Mouse (Mus musculus): ENCODE measurements around the gene Fnbp1. TPM values are rescaled to one million over a fixed set of nuclear protein-coding genes. Genes with fewer than 3 reads are reported as not detected.
"Not testable (repeated sequence)": the region's sequence is repeated elsewhere in the genome, so short reads cannot be mapped to it uniquely, and the experiment has no call there.

Fnbp1 gene
- polyA plus RNA-seq, 1 experiment from 2014 or later = 31.1 TPM

DNA sequence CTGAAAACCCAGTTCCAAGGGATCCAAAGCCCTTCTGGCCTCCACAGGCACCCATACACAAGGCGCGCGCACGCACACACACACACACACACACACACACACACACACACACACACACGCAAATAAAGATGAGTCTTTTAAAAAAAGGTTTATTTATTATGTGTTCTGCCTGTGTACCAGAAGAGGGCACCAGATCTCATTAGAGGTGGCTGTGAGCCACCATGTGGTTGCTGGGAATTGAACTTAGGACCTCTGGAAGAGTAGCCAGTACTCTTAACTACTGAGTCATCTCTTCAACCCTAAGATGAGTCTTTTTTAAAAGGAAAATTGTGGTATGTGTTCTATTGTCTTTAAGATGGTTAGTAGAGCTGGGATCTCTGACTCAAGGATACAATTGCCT lies 30.7 kb upstream of the Fnbp1 start:
- no peak overlapping the region for H3K4me2 ChIP-seq (ENCODE audit: low read length)
- WGBS = 96% methylated on average over 5 of the region's 5 CpGs
- H3K4me1 ChIP-seq (replicated peaks; ENCODE audit: control insufficient read depth, insufficient read depth, low read length) = no peaks in the 10 kb centered on the region
- no peak for ATAC-seq (replicated peaks; ENCODE audit: low FRiP score, low TSS enrichment, low read depth)
- H3K4me3 ChIP-seq (ENCODE audit: low read depth, low read length) = no peak overlapping the region
- DNase-seq (ENCODE audit: low spot score) = no peak
- no peaks in the 10 kb centered on the region for H3K9me3 ChIP-seq (ENCODE audit: control insufficient read depth, low read length)
- no peak overlapping the region for H3K9ac ChIP-seq (ENCODE audit: low read length)
- peaks cover 96% of the 10 kb centered on the region for H3K36me3 ChIP-seq (ENCODE audit: control insufficient read depth, insufficient read depth, low read length)
- 0 out of 2 replicates have a peak overlapping the region, but pooled peaks have one; percentile 22 for H3K27ac ChIP-seq (ENCODE audit: low read depth)
- H3K27me3 ChIP-seq (replicated peaks; ENCODE audit: control insufficient read depth, insufficient read depth, low read length) = no peaks in the 10 kb centered on the region

DNA sequence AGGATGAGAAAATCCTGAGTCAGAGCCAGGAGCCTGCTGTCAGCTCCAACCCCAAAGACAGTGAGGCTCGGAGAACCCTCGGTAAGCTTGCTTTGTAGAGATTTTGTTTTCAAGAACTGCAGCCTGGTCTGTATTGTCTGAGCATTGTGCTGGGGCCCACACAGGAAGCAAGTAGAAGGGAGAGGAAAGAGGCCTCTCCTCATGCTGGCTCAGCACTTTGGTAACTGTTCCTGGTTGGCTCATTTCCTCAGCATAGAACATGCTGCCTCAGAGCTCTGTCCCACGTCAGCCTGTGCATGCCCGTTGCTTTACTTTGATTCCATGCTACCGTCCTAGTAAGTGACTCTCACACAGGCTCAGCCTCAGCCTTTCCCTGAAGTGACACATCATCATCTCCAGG lies 30.2 kb upstream of the Fnbp1 start:
- H3K4me2 ChIP-seq (ENCODE audit: low read length) = no peak overlapping the region
- H3K4me1 ChIP-seq (replicated peaks; ENCODE audit: control insufficient read depth, insufficient read depth, low read length) = no peaks in the 10 kb centered on the region
- DNase-seq (ENCODE audit: low spot score) (no peak), ATAC-seq (replicated peaks; ENCODE audit: low FRiP score, low TSS enrichment, low read depth) (0 out of 2 replicates have a peak, but pooled peaks have one; percentile 33)
- H3K4me3 ChIP-seq (ENCODE audit: low read depth, low read length) = no peak overlapping the region
- peaks cover 95% of the 10 kb centered on the region for H3K36me3 ChIP-seq (ENCODE audit: control insufficient read depth, insufficient read depth, low read length)
- no peaks in the 10 kb centered on the region for H3K27me3 ChIP-seq (replicated peaks; ENCODE audit: control insufficient read depth, insufficient read depth, low read length)
- no peak overlapping the region for H3K9ac ChIP-seq (ENCODE audit: low read length)
- H3K9me3 ChIP-seq (ENCODE audit: control insufficient read depth, low read length) = no peaks in the 10 kb centered on the region
- peak overlapping the region; percentile 44; the same call in 1 of the 2 replicates for H3K27ac ChIP-seq (ENCODE audit: low read depth)
- WGBS = 65% methylated on average over 5 of the region's 5 CpGs

DNA sequence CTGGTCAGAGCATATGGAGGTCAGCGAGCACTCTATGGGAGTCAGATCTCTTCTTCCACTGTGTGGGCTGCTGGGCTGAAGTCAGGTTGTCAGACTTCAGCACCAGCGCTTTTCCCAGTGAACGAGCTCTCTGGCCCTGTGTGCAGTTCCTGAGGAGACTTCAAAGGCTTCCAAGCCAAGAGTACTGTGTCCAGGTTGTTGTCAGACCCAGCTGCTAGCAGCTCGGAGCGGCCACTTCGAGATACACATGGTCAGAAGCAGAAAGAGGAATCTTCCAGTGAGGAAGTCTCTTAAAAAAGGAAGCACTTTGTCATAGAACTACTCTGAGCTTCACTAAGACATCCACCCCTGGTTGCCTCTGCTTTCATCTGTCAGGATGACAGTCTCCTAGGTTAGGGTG lies 28.4 kb upstream of the Fnbp1 start:
- 85% methylated on average over 6 of the region's 6 CpGs for WGBS
- no peaks in the 10 kb centered on the region for H3K27me3 ChIP-seq (replicated peaks; ENCODE audit: control insufficient read depth, insufficient read depth, low read length)
- no peak for DNase-seq (ENCODE audit: low spot score)
- H3K9me3 ChIP-seq (ENCODE audit: control insufficient read depth, low read length) = no peaks in the 10 kb centered on the region
- H3K27ac ChIP-seq (ENCODE audit: low read depth) = no peak overlapping the region
- H3K4me3 ChIP-seq (ENCODE audit: low read depth, low read length) = no peak overlapping the region
- H3K36me3 ChIP-seq (ENCODE audit: control insufficient read depth, insufficient read depth, low read length) = peaks cover 81% of the 10 kb centered on the region
- H3K4me2 ChIP-seq (ENCODE audit: low read length) = no peak overlapping the region
- no peak overlapping the region for H3K9ac ChIP-seq (ENCODE audit: low read length)
- ATAC-seq (replicated peaks; ENCODE audit: low FRiP score, low TSS enrichment, low read depth) = no peak
- H3K4me1 ChIP-seq (replicated peaks; ENCODE audit: control insufficient read depth, insufficient read depth, low read length) = peaks cover 8% of the 10 kb centered on the region

DNA sequence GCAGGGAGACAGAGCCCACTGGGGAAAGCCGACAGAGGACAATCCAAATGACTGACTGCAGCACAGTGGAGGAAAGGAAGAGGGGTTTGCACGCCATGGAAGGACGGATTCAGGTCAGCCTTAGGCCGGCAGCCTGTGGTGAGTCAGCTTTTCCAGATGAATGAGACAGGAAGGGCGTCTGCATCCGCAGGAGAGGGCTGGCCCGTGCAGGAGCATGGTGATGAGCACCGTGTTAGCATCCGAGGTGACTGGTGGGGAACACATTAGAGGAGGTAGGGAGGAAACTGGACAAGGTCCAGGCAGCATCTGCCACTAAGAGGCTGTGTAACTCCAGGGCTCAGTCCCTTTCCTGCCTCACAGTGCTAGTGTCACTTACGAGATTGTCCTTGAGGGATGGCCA lies 27.2 kb upstream of the Fnbp1 start:
- no peak overlapping the region for H3K27ac ChIP-seq (ENCODE audit: low read depth)

DNA sequence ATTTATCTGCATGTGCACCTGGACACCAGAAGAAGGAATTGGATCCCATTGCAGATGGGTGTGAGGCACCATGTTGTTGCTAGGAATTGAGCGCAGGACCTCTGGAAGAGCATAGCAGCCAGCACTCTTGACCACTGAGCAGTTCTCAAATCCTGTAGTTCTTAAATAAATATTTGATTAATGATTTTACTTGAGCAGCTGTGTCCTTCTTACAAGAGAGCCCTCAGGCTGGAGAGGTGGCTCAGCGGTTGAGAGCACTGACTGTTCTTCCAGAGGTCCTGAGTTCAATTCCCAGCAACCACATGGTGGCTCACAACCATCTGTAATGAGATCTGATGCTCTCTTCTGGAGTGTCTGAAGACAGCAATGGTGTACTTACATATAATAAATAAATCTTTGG lies 25.8 kb upstream of the Fnbp1 start:
- not testable (repeated sequence) for H3K4me3 ChIP-seq (ENCODE audit: low read depth, low read length); H3K9ac ChIP-seq (ENCODE audit: low read length); H3K27me3 ChIP-seq (replicated peaks; ENCODE audit: control insufficient read depth, insufficient read depth, low read length); H3K4me2 ChIP-seq (ENCODE audit: low read length); DNase-seq (ENCODE audit: low spot score); ATAC-seq (replicated peaks; ENCODE audit: low FRiP score, low TSS enrichment, low read depth); H3K27ac ChIP-seq (ENCODE audit: low read depth); H3K9me3 ChIP-seq (ENCODE audit: control insufficient read depth, low read length)
- Histone ChIP-seq H3K4me1 (replicated peaks; ENCODE audit: control insufficient read depth, insufficient read depth, low read length) (peaks cover 28% of the 10 kb centered on the region), H3K36me3 (ENCODE audit: control insufficient read depth, insufficient read depth, low read length) (peaks cover 57% of the 10 kb centered on the region)
- WGBS = 84% methylated on average over 2 of the region's 2 CpGs

More for the DNA sequence above, 27.2 kb upstream of the Fnbp1 start:
- H3K36me3 ChIP-seq (ENCODE audit: control insufficient read depth, insufficient read depth, low read length) = peaks cover 71% of the 10 kb centered on the region
- H3K9ac ChIP-seq (ENCODE audit: low read length) = no peak overlapping the region
- H3K4me1 ChIP-seq (replicated peaks; ENCODE audit: control insufficient read depth, insufficient read depth, low read length) = peaks cover 19% of the 10 kb centered on the region
- no peak overlapping the region for H3K4me3 ChIP-seq (ENCODE audit: low read depth, low read length)
- H3K27me3 ChIP-seq (replicated peaks; ENCODE audit: control insufficient read depth, insufficient read depth, low read length) = no peaks in the 10 kb centered on the region
- WGBS = 77% methylated on average over 10 of the region's 10 CpGs
- ATAC-seq (replicated peaks; ENCODE audit: low FRiP score, low TSS enrichment, low read depth) (no peak), DNase-seq (ENCODE audit: low spot score) (no peak)
- H3K9me3 ChIP-seq (ENCODE audit: control insufficient read depth, low read length) = no peaks in the 10 kb centered on the region
- no peak overlapping the region for H3K4me2 ChIP-seq (ENCODE audit: low read length)

DNA sequence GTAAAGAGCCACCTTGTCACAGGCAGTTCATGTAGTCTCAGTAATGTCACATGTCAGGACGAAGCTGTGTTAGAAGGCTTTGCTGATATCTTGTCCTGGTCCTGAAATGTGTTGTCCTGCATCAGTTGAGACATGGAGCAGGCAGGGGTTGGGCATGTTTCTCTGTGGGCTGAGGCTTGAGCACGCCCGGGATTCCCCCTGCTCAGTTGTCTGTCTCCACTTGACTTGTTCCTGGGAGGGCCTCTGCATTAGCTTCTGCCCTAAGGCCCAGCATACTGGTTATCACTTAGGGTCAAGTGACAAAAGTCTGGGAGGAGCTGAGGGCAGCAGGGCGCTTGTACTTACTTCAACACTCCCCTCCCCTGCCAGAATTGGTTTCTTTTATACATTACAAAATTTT lies 23.7 kb upstream of the Fnbp1 start:
- ATAC-seq (replicated peaks; ENCODE audit: low FRiP score, low TSS enrichment, low read depth) (0 out of 2 replicates have a peak, but pooled peaks have one; percentile 6), DNase-seq (ENCODE audit: low spot score) (no peak)
- H3K4me1 ChIP-seq (replicated peaks; ENCODE audit: control insufficient read depth, insufficient read depth, low read length) = peaks cover 28% of the 10 kb centered on the region
- no peaks in the 10 kb centered on the region for H3K27me3 ChIP-seq (replicated peaks; ENCODE audit: control insufficient read depth, insufficient read depth, low read length)
- H3K36me3 ChIP-seq (ENCODE audit: control insufficient read depth, insufficient read depth, low read length) = peaks cover 37% of the 10 kb centered on the region
- no peaks in the 10 kb centered on the region for H3K9me3 ChIP-seq (ENCODE audit: control insufficient read depth, low read length)
- no peak overlapping the region for H3K9ac ChIP-seq (ENCODE audit: low read length)
- peak overlapping the region; percentile 87 for H3K27ac ChIP-seq (ENCODE audit: low read depth)
- H3K4me2 ChIP-seq (ENCODE audit: low read length) = peak overlapping the region; percentile 30
- no peak overlapping the region for H3K4me3 ChIP-seq (ENCODE audit: low read depth, low read length)
- 49% methylated on average over 4 of the region's 4 CpGs for WGBS

DNA sequence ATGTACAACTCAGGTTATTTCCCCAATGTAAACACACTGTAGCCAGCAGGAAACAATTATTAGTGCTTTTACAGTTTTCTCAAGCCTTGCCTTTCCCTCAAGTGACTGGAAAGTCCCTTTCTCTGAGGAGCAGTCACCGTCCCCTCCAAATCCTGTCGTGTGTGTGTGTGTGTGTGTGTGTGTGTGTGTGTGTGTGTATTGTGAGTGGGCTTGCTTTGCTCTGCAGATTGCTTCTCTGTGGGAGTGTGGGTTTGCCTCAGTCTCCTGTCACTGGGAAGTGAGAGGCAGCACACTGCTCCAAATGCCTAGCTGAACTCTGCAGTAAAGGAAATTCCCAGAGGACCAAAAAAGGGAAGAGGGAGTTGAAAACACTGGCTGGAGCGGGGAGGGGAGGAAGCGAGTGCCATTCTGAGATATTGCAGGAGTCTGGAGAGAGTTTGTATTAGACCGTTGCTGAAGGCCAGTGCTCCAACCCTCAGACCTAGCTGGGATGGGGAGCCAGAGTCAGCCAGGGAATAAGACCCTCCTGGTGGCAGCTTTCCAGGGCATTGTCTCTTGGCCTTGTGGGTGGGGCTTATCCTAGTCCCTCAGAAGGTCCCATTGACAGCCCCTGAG lies 23.1 kb upstream of the Fnbp1 start:
- Histone ChIP-seq H3K27me3 (replicated peaks; ENCODE audit: control insufficient read depth, insufficient read depth, low read length) (no peaks in the 10 kb centered on the region), H3K4me2 (ENCODE audit: low read length) (peak overlapping the region; percentile 30), H3K4me1 (replicated peaks; ENCODE audit: control insufficient read depth, insufficient read depth, low read length) (peaks cover 28% of the 10 kb centered on the region), H3K9ac (ENCODE audit: low read length) (no peak overlapping the region), H3K4me3 (ENCODE audit: low read depth, low read length) (no peak overlapping the region), H3K27ac (ENCODE audit: low read depth) (peak overlapping the region; percentile 87), H3K9me3 (ENCODE audit: control insufficient read depth, low read length) (no peaks in the 10 kb centered on the region), H3K36me3 (ENCODE audit: control insufficient read depth, insufficient read depth, low read length) (peaks cover 37% of the 10 kb centered on the region)
- DNase-seq (ENCODE audit: low spot score) = peak; percentile 72
- peak; percentile 75 for ATAC-seq (replicated peaks; ENCODE audit: low FRiP score, low TSS enrichment, low read depth)
- WGBS = 13% methylated on average over 5 of the region's 5 CpGs

DNA sequence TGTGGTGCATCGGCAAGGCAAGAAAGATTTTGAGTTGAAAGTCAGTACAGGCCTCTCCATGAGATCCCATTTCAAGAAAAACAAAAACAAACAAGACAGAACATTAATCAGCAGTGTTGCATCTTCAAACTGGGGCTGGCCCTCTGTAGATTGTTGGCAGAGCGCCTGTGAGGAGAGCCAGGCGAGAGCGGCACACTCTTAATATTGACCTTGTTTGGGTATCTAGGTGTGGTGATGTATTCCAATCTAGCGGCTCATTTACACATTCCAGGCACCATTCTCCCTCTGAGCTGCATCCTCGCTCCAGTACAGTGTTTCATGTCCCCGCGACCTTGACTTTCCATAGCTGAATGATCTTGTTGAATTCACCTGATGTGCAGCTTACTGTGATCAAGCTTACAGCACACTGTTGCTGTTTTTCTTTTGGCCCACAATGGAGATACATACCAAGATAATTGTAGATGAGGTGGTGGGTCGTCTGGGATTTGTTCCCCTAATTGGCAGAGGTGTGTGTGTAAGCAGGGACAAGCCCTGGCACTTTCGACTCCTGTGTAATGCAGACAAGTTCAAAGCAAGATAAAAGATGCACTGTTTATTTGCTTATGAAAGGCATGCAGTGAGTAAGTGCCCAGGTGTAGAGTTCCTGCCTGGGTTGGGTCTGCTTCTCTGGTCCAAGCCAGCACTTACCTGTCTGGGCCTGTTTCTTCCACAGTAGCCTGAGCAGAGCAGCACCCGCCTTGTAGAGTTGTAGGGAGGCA lies 21.7 kb upstream of the Fnbp1 start:
- Histone ChIP-seq H3K27me3 (replicated peaks; ENCODE audit: control insufficient read depth, insufficient read depth, low read length) (no peaks in the 10 kb centered on the region), H3K4me2 (ENCODE audit: low read length) (no peak overlapping the region), H3K36me3 (ENCODE audit: control insufficient read depth, insufficient read depth, low read length) (peaks cover 25% of the 10 kb centered on the region), H3K9me3 (ENCODE audit: control insufficient read depth, low read length) (no peaks in the 10 kb centered on the region), H3K27ac (ENCODE audit: low read depth) (peak overlapping the region; percentile 87), H3K4me3 (ENCODE audit: low read depth, low read length) (no peak overlapping the region), H3K9ac (ENCODE audit: low read length) (no peak overlapping the region), H3K4me1 (replicated peaks; ENCODE audit: control insufficient read depth, insufficient read depth, low read length) (peaks cover 28% of the 10 kb centered on the region)
- DNase-seq (ENCODE audit: low spot score) (no peak), ATAC-seq (replicated peaks; ENCODE audit: low FRiP score, low TSS enrichment, low read depth) (no peak)
- WGBS = 60% methylated on average over 11 of the region's 11 CpGs

All from intestine, embryonic 14.5 days (tissue).